In the genomic region with DNA sequence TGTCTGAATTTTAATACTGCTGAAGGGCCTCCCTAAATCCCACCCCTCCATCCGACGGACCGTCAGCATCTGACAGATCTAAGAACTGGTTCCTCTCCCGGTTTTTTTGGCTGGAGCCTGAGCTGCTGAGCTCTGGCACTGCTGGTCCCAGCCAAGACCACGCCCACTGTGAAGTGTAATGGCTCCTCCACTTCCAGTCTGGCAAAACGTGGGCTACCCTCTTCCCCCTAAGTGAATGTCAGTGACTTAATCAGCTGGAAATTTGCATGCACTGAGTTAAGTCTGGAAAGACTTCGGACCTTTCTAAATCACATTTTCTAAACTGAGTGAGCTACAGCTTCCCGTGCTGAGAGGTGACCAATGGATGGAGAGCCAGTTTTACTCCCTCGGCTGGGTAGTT, we compare ENCODE assay signal across 9 mouse cellular contexts. TPM values are rescaled to one million over a fixed set of nuclear protein-coding genes. Genes with fewer than 3 reads are reported as not detected.
A peak's percentile ranks its signal among the peaks of the same experiment; 100 is the strongest.
DNase-seq lines count a peak whose midpoint lies in the region; ATAC-seq and TF ChIP-seq lines count a peak whose summit lies in the region.
"Had no signal": no experiment of that assay in that cellular context is flagged by ENCODE, and none has a peak within 500 bp of the region (broad histone marks: within the 10 kb centered on the region; RNA-seq: fewer than 3 reads in every experiment).

No protein-coding gene starts in this region.

- H3K27me3 ChIP-seq in hindbrain, embryonic 10.5 days (ENCODE audit: insufficient read depth, poor library complexity, severe bottlenecking), result peaks cover 22% of the 10 kb centered on the region; the same call in 1 of the 2 replicates
- H3K27me3 ChIP-seq in hindbrain, embryonic 13.5 days, result peaks cover 23% of the 10 kb centered on the region; the same call in 1 of the 2 replicates
- peaks cover 8% of the 10 kb centered on the region; the same call in 1 of the 2 replicates for H3K27me3 ChIP-seq in forebrain, embryonic 13.5 days
- no peaks in the 10 kb centered on the region for H3K27me3 ChIP-seq in intestine, embryonic 14.5 days (replicated peaks; ENCODE audit: control insufficient read depth, insufficient read depth, low read length)
- H3K27me3 ChIP-seq in midbrain, postnatal 0 days (ENCODE audit: insufficient read depth, low read length), result no peaks in the 10 kb centered on the region
- peaks cover 34% of the 10 kb centered on the region for H3K27me3 ChIP-seq in liver, embryonic 12.5 days (replicated peaks)

- 6% methylated on average over 9 of the region's 9 CpGs for WGBS in hindbrain, embryonic 10.5 days
- 8% methylated on average over 9 of the region's 9 CpGs for WGBS in hindbrain, embryonic 13.5 days
- 6% methylated on average over 9 of the region's 9 CpGs for WGBS in forebrain, embryonic 13.5 days
- 15% methylated on average over 9 of the region's 9 CpGs for WGBS in intestine, embryonic 14.5 days
- WGBS in midbrain, postnatal 0 days, result 24% methylated on average over 9 of the region's 9 CpGs
- WGBS in liver, embryonic 12.5 days (ENCODE audit: insufficient replicate concordance), result 29% methylated on average over 9 of the region's 9 CpGs

- peaks cover 80% of the 10 kb centered on the region for H3K4me1 ChIP-seq in hindbrain, embryonic 10.5 days (replicated peaks)
- peaks cover 55% of the 10 kb centered on the region for H3K4me1 ChIP-seq in hindbrain, embryonic 13.5 days (replicated peaks)
- H3K4me1 ChIP-seq in forebrain, embryonic 13.5 days, result peaks cover 74% of the 10 kb centered on the region
- peaks cover 72% of the 10 kb centered on the region for H3K4me1 ChIP-seq in intestine, embryonic 14.5 days (replicated peaks; ENCODE audit: control insufficient read depth, insufficient read depth, low read length)
- H3K4me1 ChIP-seq in midbrain, postnatal 0 days (ENCODE audit: insufficient read depth, low read length), result no peaks in the 10 kb centered on the region
- 0 out of 2 replicates have a peak, but pooled peaks cover 5% of the 10 kb centered on the region for H3K4me1 ChIP-seq in liver, embryonic 12.5 days

- no peaks in the 10 kb centered on the region for H3K9me3 ChIP-seq in hindbrain, embryonic 10.5 days
- H3K9me3 ChIP-seq in hindbrain, embryonic 13.5 days, result no peaks in the 10 kb centered on the region
- H3K9me3 ChIP-seq in forebrain, embryonic 13.5 days (replicated peaks), result no peaks in the 10 kb centered on the region
- H3K9me3 ChIP-seq in intestine, embryonic 14.5 days (ENCODE audit: control insufficient read depth, low read length), result no peaks in the 10 kb centered on the region
- no peaks in the 10 kb centered on the region for H3K9me3 ChIP-seq in midbrain, postnatal 0 days (ENCODE audit: low read length)
- H3K9me3 ChIP-seq in liver, embryonic 12.5 days (replicated peaks), result no peaks in the 10 kb centered on the region

- no peaks in the 10 kb centered on the region for H3K36me3 ChIP-seq in hindbrain, embryonic 10.5 days
- no peaks in the 10 kb centered on the region for H3K36me3 ChIP-seq in hindbrain, embryonic 13.5 days
- no peaks in the 10 kb centered on the region for H3K36me3 ChIP-seq in forebrain, embryonic 13.5 days (ENCODE audit: poor library complexity, severe bottlenecking)
- no peaks in the 10 kb centered on the region for H3K36me3 ChIP-seq in intestine, embryonic 14.5 days (ENCODE audit: control insufficient read depth, insufficient read depth, low read length)
- no peaks in the 10 kb centered on the region for H3K36me3 ChIP-seq in midbrain, postnatal 0 days (ENCODE audit: insufficient read depth, low read length)
- H3K36me3 ChIP-seq in liver, embryonic 12.5 days, result no peaks in the 10 kb centered on the region

- peak; percentile 52 for DNase-seq in hindbrain, embryonic 10.5 days (ENCODE audit: low spot score)
- peak; percentile 76 for DNase-seq in R1 (ENCODE audit: low read depth, low spot score)
- no peak for DNase-seq in intestine, embryonic 14.5 days (ENCODE audit: low spot score)
- peak; percentile 76 for DNase-seq in midbrain, postnatal 0 days (ENCODE audit: low spot score)
- DNase-seq in layer of hippocampus, adult 9-11 months, result no peak

- no peak for TF ChIP-seq CTCF in midbrain, postnatal 0 days (IDR thresholded peaks at IDR 0.05)

- no peak overlapping the region for H3K9ac ChIP-seq in hindbrain, embryonic 13.5 days
- no peak overlapping the region for H3K9ac ChIP-seq in forebrain, embryonic 13.5 days
- no peak overlapping the region for H3K9ac ChIP-seq in intestine, embryonic 14.5 days (ENCODE audit: low read length)
- no peak overlapping the region for H3K9ac ChIP-seq in midbrain, postnatal 0 days (replicated peaks; ENCODE audit: low read length, poor library complexity, severe bottlenecking)
- H3K9ac ChIP-seq in liver, embryonic 12.5 days, result no peak overlapping the region

- peak overlapping the region; percentile 91 for H3K27ac ChIP-seq in hindbrain, embryonic 10.5 days
- no peak overlapping the region for H3K27ac ChIP-seq in hindbrain, embryonic 13.5 days
- H3K27ac ChIP-seq in forebrain, embryonic 13.5 days, result peak overlapping the region; percentile 60
- peak overlapping the region; percentile 38; the same call in 1 of the 2 replicates for H3K27ac ChIP-seq in intestine, embryonic 14.5 days (ENCODE audit: low read depth)
- no peak overlapping the region for H3K27ac ChIP-seq in midbrain, postnatal 0 days (ENCODE audit: low read depth, low read length)
- no peak overlapping the region for H3K27ac ChIP-seq in liver, embryonic 12.5 days

- no peak for ATAC-seq in hindbrain, embryonic 13.5 days (ENCODE audit: low FRiP score)
- ATAC-seq in forebrain, embryonic 13.5 days, result peak; percentile 69
- ATAC-seq in intestine, embryonic 14.5 days (replicated peaks; ENCODE audit: low FRiP score, low TSS enrichment, low read depth), result no peak; the same call in 1 of the 2 replicates
- ATAC-seq in midbrain, postnatal 0 days (ENCODE audit: low FRiP score), result no peak
- ATAC-seq in liver, embryonic 12.5 days, result no peak

- peak overlapping the region; percentile 5; the same call in 1 of the 2 replicates for H3K4me3 ChIP-seq in hindbrain, embryonic 10.5 days
- no peak overlapping the region for H3K4me3 ChIP-seq in hindbrain, embryonic 13.5 days
- no peak overlapping the region for H3K4me3 ChIP-seq in forebrain, embryonic 13.5 days
- no peak overlapping the region for H3K4me3 ChIP-seq in intestine, embryonic 14.5 days (ENCODE audit: low read depth, low read length)
- no peak overlapping the region for H3K4me3 ChIP-seq in midbrain, postnatal 0 days (ENCODE audit: low read depth, low read length)
- H3K4me3 ChIP-seq in liver, embryonic 12.5 days, result no peak overlapping the region
- H3K4me3 ChIP-seq: myocyte had no signal

- H3K4me2 ChIP-seq in hindbrain, embryonic 13.5 days, result no peak overlapping the region
- peak overlapping the region; percentile 9; the same call in 1 of the 2 replicates for H3K4me2 ChIP-seq in forebrain, embryonic 13.5 days
- H3K4me2 ChIP-seq in intestine, embryonic 14.5 days (ENCODE audit: low read length), result no peak overlapping the region
- H3K4me2 ChIP-seq in midbrain, postnatal 0 days (ENCODE audit: low read depth, low read length, poor library complexity, severe bottlenecking), result no peak overlapping the region
- H3K4me2 ChIP-seq in liver, embryonic 12.5 days, result no peak overlapping the region

RNA-seq across cellular contexts. Expression of gene Ror2, which starts 52.5 kb away (rescaled TPM):
- 13.5 and 16.9 TPM in 2 replicates for polyA plus RNA-seq in hindbrain, embryonic 10.5 days (2016; fragmentation: Nextera tagmentation; extraction: Ambion mirVana)
- polyA plus RNA-seq in hindbrain, embryonic 13.5 days (2015; fragmentation: Nextera tagmentation; extraction: Ambion mirVana), result 3.5 and 4.7 TPM in 2 replicates
- 5.8 and 6.5 TPM in 2 replicates for polyA plus RNA-seq in forebrain, embryonic 13.5 days (2015; fragmentation: Nextera tagmentation; extraction: Ambion mirVana)
- 15.5 and 18.5 TPM in 2 replicates for polyA plus RNA-seq in intestine, embryonic 14.5 days (2014; fragmentation: Nextera tagmentation; extraction: Ambion mirVana)
- 5.2 and 5.8 TPM in 2 replicates for total RNA-seq in midbrain, postnatal 0 days (2014; rRNA removed)
- 2.0 TPM in 2 replicates for polyA plus RNA-seq in midbrain, postnatal 0 days (2015; fragmentation: Nextera tagmentation; extraction: Ambion mirVana)
- 1.5 TPM in 2 replicates for polyA plus RNA-seq in liver, embryonic 12.5 days (2016; fragmentation: Nextera tagmentation; extraction: Ambion mirVana)

Comparison
In these comparisons a context has a peak if more than half of its experiments do, and no peak if none do; other contexts are left out.
1. H3K27ac ChIP-seq: peak in hindbrain, embryonic 10.5 days (single experiment), forebrain, embryonic 13.5 days (single experiment) and intestine, embryonic 14.5 days (single experiment); none in hindbrain, embryonic 13.5 days (single experiment), midbrain, postnatal 0 days (single experiment) and liver, embryonic 12.5 days (single experiment).
2. DNase-seq: peak in hindbrain, embryonic 10.5 days (single experiment), R1 (single experiment) and midbrain, postnatal 0 days (single experiment); none in intestine, embryonic 14.5 days (single experiment) and layer of hippocampus, adult 9-11 months (single experiment).